Mouse (Mus musculus) erythroblast, embryonic 14.5 days (primary cell): Measurements from ENCODE around the gene Tprg.

Experiments
- GATA1 ChIP-seq: IDR thresholded peaks from 2 replicates; pipeline ENCODE4 v1.6.1; 2012; ENCODE audit warnings: low read length, inconsistent platforms, mixed read lengths
- TAL1 ChIP-seq: IDR thresholded peaks from 3 replicates; pipeline ENCODE4 v1.6.1; 2012; ENCODE audit warnings: low read length, inconsistent platforms, mixed read lengths

- TF ChIP-seq TAL1 (no peak), GATA1 (no peak)
Measured at GRCm38 (mm10) chr16:25265177-25265576, 21.4 kb upstream of the Tprg start.
